Mouse (Mus musculus): Measurements from ENCODE around the gene Gm20388. TPM values are rescaled to one million over a fixed set of nuclear protein-coding genes. Genes with fewer than 3 reads are reported as not detected.

Gene Gm20388
- total RNA-seq, 2 experiments from 2014 or later = 18.5 to 23.8 TPM

- ATAC-seq (replicated peaks; ENCODE audit: poor library complexity, severe bottlenecking) = no peak
These were observed 3010.2 kb downstream of the Gm20388 start for GRCm38 (mm10) chr8:122920890-122921289.

GRCm38 (mm10) chr8:122922945-122923344 is 3012.3 kb downstream of the Gm20388 start:
- ATAC-seq (replicated peaks; ENCODE audit: poor library complexity, severe bottlenecking) = peak; percentile 72

- peak; percentile 50 for ATAC-seq (replicated peaks; ENCODE audit: poor library complexity, severe bottlenecking)
These were observed 3012.9 kb downstream of the Gm20388 start for GRCm38 (mm10) chr8:122923431-122924090.

GRCm38 (mm10) chr8:122924091-122924490 is 3013.4 kb downstream of the Gm20388 start:
- no peak for ATAC-seq (replicated peaks; ENCODE audit: poor library complexity, severe bottlenecking)

- ATAC-seq (replicated peaks; ENCODE audit: poor library complexity, severe bottlenecking) = no peak
These were observed 3015.5 kb downstream of the Gm20388 start for GRCm38 (mm10) chr8:122925939-122926722.

DNA sequence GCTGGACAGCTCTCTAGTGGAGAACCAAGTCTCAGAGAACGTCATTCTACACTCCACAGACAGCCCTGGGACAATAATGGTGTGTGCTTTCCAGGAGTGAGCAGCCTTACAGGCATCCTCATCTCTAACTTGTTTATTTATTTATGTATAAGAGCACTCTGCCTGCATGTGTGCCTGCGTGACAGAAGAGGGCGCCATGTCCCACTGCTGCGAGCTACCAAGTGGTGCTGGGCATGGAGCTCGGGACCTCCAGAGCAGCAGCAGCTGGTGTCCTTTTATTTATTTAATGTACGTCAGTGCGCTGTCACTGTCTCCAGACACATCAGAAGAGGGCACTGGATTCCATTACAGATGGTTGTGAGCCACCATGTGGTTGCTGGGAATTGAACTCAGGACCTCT is 3016.1 kb downstream of the Gm20388 start:
- no peak for ATAC-seq (replicated peaks; ENCODE audit: poor library complexity, severe bottlenecking)

GRCm38 (mm10) chr8:122927841-122928240 is 3017.2 kb downstream of the Gm20388 start:
- no peak for ATAC-seq (replicated peaks; ENCODE audit: poor library complexity, severe bottlenecking)

- peak; percentile 66 for ATAC-seq (replicated peaks; ENCODE audit: poor library complexity, severe bottlenecking)
These were observed 3018.1 kb downstream of the Gm20388 start for GRCm38 (mm10) chr8:122928631-122929224.

DNA sequence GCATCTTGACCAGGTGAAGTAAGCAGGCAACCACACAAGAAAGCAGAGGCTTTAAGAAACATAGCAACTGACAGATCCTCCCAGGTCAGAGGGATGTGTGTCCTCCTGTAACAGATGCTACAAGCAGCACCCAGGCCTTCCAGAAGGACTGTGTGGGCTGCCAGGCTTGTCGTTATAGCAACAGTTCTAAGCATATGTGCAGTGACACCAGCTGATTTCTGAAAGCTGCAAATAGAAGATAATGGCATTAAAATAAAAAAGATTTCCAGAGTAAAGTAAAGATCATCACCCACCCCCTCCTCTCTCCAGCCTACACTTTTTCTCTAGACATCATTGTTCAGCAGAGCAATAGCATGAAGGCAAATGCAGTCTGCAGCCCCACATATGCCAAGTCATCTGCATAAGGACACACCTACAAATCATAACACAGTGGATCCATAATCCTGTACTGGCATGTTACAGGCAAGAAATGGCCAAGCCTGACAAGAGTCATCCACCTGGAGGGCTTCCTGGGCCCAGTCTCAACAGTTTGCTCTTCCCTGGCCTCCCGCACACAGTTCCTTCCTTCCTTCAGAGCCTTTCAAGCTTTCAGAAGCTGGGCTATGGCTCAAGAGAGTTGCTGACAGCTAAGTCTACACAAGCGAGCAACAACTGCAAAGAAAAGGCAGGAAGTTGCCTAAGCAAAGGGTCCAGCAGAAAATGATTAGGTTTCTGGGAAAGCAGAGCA is 3021.4 kb downstream of the Gm20388 start:
- peak; percentile 56 for ATAC-seq (replicated peaks; ENCODE audit: poor library complexity, severe bottlenecking)

DNA sequence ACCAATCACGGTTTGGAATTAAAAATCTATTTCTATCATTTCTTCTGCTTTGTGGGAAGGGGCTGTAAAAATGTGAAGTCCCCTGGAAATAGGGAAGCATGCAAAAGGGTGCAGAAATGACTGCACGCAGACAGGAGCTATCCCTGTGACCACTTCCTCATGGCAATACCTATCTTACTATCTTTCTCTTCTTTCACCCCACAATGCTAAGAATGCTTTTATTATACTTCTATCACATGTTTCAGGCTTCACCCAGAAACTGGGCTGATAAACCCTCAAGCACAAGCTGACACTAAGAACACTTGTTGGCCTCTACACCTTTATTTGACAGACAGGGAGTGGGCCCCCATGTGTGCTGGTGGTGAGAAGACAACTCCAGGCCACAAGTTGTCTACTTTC is 3021.9 kb downstream of the Gm20388 start:
- peak; percentile 75 for ATAC-seq (replicated peaks; ENCODE audit: poor library complexity, severe bottlenecking)

- peak; percentile 66 for ATAC-seq (replicated peaks; ENCODE audit: poor library complexity, severe bottlenecking)
These were observed 3023.3 kb downstream of the Gm20388 start for GRCm38 (mm10) chr8:122933973-122934372.

DNA sequence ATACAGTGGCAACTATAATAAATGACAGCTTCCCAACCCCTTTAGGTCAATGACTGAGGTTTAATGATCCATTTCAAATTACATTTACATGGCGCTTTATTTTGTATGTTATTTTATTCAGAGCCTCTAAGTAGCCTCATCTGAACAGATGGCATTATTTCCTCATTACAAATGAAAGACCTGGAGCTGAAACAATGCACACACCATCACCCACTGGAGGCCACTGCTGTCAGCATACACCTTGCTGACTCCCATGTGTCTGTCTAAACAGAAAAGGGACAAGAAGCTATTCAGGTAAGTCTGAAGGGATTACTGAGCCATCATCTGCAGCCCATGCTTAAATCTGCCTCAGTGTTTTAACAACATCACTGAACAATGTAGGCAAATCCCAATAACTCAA is 3024.5 kb downstream of the Gm20388 start:
- no peak for ATAC-seq (replicated peaks; ENCODE audit: poor library complexity, severe bottlenecking)

DNA sequence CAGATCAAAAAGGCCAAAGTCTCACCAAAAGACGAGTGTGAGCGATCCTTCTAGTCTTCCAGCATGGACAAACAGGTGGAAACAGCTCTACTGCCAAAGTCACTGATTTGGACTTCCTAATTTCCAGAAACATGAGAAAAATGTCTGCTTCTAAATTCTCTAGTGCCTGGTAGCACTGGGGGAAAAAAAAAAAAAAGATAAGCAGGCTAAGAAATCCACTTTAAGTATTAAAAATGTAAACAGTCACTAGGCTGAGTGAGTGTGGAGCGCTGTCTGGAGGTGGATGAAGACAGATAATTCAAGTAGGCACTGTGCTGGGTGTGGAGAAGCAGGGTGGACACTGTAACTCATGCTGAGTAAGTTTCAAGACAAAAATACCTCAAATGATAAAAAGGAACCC is 3025.3 kb downstream of the Gm20388 start:
- no peak for ATAC-seq (replicated peaks; ENCODE audit: poor library complexity, severe bottlenecking)

DNA sequence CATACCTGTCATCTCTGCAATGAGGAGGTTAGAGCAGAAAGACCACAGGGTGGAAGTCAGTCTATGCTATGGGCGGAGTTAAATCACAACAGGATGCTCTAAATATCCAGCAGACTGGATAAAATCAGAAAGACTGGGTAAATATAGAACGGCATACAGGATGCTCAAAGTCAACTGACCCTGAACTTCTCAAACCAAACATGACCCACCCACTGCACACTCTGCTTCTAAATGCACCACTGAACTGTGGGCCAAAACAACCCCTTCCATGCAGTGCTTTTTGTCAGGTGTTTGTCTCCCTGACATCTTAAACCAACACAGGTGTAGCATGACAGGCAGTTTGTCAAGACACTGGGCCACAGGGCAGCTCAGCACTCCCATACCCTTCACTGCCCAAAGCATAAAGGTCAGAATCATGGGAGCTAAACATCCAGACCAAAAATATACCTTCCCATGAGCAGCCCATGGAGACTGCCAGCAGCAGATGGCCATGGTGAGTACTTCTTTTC is 3027.0 kb downstream of the Gm20388 start:
- ATAC-seq (replicated peaks; ENCODE audit: poor library complexity, severe bottlenecking) = no peak

GRCm38 (mm10) chr8:122938170-122938569 is 3027.5 kb downstream of the Gm20388 start:
- ATAC-seq (replicated peaks; ENCODE audit: poor library complexity, severe bottlenecking) = no peak

- no peak for ATAC-seq (replicated peaks; ENCODE audit: poor library complexity, severe bottlenecking)
These were observed 3027.9 kb downstream of the Gm20388 start for GRCm38 (mm10) chr8:122938591-122938990.

DNA sequence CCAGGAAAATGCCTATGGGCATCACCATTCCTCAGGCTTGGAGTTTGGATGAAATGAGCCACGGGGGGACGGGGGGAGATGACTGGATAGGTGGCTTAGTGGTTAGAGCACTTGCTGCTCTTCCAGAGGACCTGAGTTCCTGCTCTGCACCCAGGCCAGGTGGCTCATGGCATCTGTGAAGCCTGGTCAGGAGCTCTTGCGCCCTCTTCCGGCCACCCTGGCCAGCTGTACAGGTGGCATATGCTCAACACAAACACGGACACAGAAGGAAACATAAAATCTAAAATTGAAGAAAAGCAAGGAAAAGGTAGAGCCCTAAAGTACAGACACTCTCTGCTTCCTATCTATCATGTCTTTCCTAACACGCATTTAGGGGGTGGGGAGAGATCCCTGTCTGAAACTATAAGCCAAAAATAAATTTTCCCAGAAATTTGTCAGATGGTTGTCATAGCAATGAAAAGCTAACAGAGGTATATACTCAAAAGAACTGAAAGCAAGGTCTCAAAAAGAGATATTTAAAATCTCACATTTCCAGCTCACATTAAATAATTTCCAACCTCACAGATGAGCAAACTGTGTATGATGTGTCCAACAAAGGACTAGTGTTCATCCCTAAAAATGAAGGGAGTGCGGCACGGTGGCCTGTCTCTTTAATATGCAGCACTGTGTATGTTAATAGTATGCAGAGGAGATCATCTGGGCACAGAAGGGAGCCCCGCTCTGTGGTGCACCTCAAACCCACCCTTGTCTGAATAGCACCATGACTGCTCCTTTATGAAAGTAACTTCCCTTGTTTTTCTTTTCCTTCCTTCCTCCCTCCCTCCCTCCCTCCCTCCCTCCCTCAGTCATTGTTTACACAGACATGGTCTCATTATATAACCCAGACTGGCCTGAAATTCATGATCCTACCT is 3032.4 kb downstream of the Gm20388 start:
- peak; percentile 48; the same call in 1 of the 2 replicates for ATAC-seq (replicated peaks; ENCODE audit: poor library complexity, severe bottlenecking)

GRCm38 (mm10) chr8:122945775-122946174 is 3035.1 kb downstream of the Gm20388 start:
- no peak for ATAC-seq (replicated peaks; ENCODE audit: poor library complexity, severe bottlenecking)

GRCm38 (mm10) chr8:122949701-122950100 is 3039.1 kb downstream of the Gm20388 start:
- no peak for ATAC-seq (replicated peaks; ENCODE audit: poor library complexity, severe bottlenecking)
